Mouse (Mus musculus) hindbrain, embryonic 11.5 days (tissue): ENCODE results near the gene Map3k20. TPM values are rescaled to one million over a fixed set of nuclear protein-coding genes. Genes with fewer than 3 reads are reported as not detected.

Experiments
- ATAC-seq: fragments of 200-750 bp; cut with Nextera tagmentation; 2 replicates; pipeline ENCODE4 v1.8.0; 2017; ENCODE audit warnings: mild to moderate bottlenecking, moderate TSS enrichment, moderate library complexity; ENCODE audit not compliant: low FRiP score
- DNase-seq: peaks from one replicate; pipeline ENCODE4 v3.0.0-alpha.2; 2015; ENCODE audit warnings: low spot score
- H3K27ac ChIP-seq: fragments of 300-500 bp; sonication (generic); 2 replicates; pipeline ENCODE4 v1.5.1; 2014; ENCODE audit warnings: mild to moderate bottlenecking, low read depth, low read length
- H3K27me3 ChIP-seq: fragments of 300-500 bp; sonication (generic); 2 replicates; pipeline ENCODE4 v1.6.1; 2014; ENCODE audit warnings: mild to moderate bottlenecking, low read length, moderate library complexity, mixed read lengths; ENCODE audit not compliant: control insufficient read depth, insufficient read depth
- H3K36me3 ChIP-seq: fragments of 300-500 bp; sonication (generic); 2 replicates; pipeline ENCODE4 v1.6.1; 2014; ENCODE audit warnings: mild to moderate bottlenecking, low read length, moderate library complexity, mixed read lengths; ENCODE audit not compliant: control insufficient read depth, insufficient read depth
- H3K4me1 ChIP-seq: fragments of 300-500 bp; sonication (generic); replicated peaks from 2 replicates; pipeline ENCODE4 v1.6.1; 2014; ENCODE audit warnings: low read length, mixed read lengths; ENCODE audit not compliant: control insufficient read depth, insufficient read depth
- H3K4me2 ChIP-seq: fragments of 300-500 bp; sonication (generic); replicated peaks from 2 replicates; pipeline ENCODE4 v1.6.1; 2014; ENCODE audit warnings: mild to moderate bottlenecking, low read depth, low read length
- H3K4me3 ChIP-seq: fragments of 300-500 bp; sonication (generic); 2 replicates; pipeline ENCODE4 v1.5.1; 2014; ENCODE audit warnings: low read depth, low read length
- H3K9ac ChIP-seq: fragments of 300-500 bp; sonication (generic); 2 replicates; pipeline ENCODE4 v1.6.1; 2014; ENCODE audit warnings: low read depth, low read length
- H3K9me3 ChIP-seq: fragments of 300-500 bp; sonication (generic); 2 replicates; pipeline ENCODE4 v1.6.1; 2016; ENCODE audit warnings: low read length; ENCODE audit not compliant: control insufficient read depth
- WGBS: fragments of 180-500 bp; shearing (Covaris S2); extraction: QIAGEN DNeasy Blood & Tissue Kit; methylation state at CpG from one replicate; pipeline ENCODE4 v1.1.7; 2014; 5-methylcytosine and 5-hydroxymethylcytosine counted together
- polyA plus RNA-seq: library from polyadenylated mRNA; unstranded; fragments of >200 nt; fragmentation: Nextera tagmentation; extraction: Ambion mirVana; gene quantifications from 2 replicates; pipeline ENCODE4 v1.2.1, GENCODE M21; 2014

The Map3k20 gene
- polyA plus RNA-seq, 1 experiment from 2014 or later: 11.0 TPM

- Histone ChIP-seq H3K36me3 (no peaks in the 10 kb centered on the region), H3K4me1 (no peaks in the 10 kb centered on the region), H3K27me3 (no peaks in the 10 kb centered on the region), H3K4me3 (no peak overlapping the region), H3K4me2 (no peak overlapping the region), H3K27ac (no peak overlapping the region), H3K9me3 (no peaks in the 10 kb centered on the region), H3K9ac (no peak overlapping the region)
- DNase-seq (no peak), ATAC-seq (no peak)
- WGBS: 50% methylated on average over 3 of the region's 3 CpGs
Observed at GRCm38 (mm10) chr2:72453563-72453962, 168.1 kb downstream of the Map3k20 start.

GRCm38 (mm10) chr2:72456189-72456588, 170.8 kb downstream of the Map3k20 start:
- DNase-seq (no peak), ATAC-seq (no peak)
- Histone ChIP-seq H3K9me3 (no peaks in the 10 kb centered on the region), H3K4me2 (no peak overlapping the region), H3K4me3 (no peak overlapping the region), H3K27ac (no peak overlapping the region), H3K36me3 (no peaks in the 10 kb centered on the region), H3K4me1 (no peaks in the 10 kb centered on the region), H3K9ac (no peak overlapping the region), H3K27me3 (no peaks in the 10 kb centered on the region)
- 76% methylated on average over 1 of the region's 1 CpGs for whole genome bisulfite sequencing

DNA sequence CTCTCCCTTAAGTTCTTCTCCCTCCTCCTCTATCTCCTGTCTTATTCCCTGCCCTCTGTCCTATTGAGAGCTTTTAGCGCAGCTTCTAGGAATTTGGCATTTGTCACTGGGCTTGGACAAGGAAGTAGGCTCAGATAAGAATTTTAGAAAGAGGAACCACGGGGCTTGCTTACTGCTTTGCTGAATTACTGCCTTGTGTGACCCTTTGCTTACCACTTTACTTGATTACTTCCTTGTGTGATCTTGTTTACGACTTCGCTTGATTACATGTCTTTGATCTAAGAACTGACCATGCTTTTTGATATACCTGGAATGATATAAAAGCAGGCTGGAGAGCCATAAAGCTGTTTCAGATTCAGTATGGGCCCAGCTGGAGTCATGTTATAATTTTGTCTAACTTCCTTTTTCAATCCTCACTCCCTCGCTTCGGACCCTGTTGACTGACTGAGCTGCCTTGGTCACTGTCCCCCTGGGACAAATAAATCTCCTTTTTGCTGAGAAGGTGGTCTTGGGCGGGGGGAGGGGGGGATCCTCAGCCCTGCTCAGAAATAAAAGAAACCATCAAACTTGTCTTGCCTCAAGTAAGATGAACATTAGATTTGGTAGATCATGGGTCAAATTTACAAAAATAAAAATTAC, 179.1 kb downstream of the Map3k20 start:
- Histone ChIP-seq H3K36me3 (no peaks in the 10 kb centered on the region), H3K9me3 (no peaks in the 10 kb centered on the region), H3K4me3 (no peak overlapping the region), H3K4me2 (no peak overlapping the region), H3K27ac (no peak overlapping the region), H3K9ac (no peak overlapping the region), H3K27me3 (no peaks in the 10 kb centered on the region), H3K4me1 (no peaks in the 10 kb centered on the region)
- no peak for DNase-seq
- 79% methylated on average over 7 of the region's 7 CpGs for WGBS
- no peak for ATAC-seq

- Histone ChIP-seq H3K27ac (no peak overlapping the region), H3K4me1 (no peaks in the 10 kb centered on the region), H3K4me2 (no peak overlapping the region), H3K9ac (no peak overlapping the region), H3K36me3 (no peaks in the 10 kb centered on the region), H3K4me3 (no peak overlapping the region), H3K27me3 (no peaks in the 10 kb centered on the region), H3K9me3 (no peaks in the 10 kb centered on the region)
- WGBS: 89% methylated on average over 1 of the region's 1 CpGs
- ATAC-seq (no peak), DNase-seq (no peak)
Observed at GRCm38 (mm10) chr2:72467604-72468003, 182.2 kb downstream of the Map3k20 start.

- no peak overlapping the region for H3K4me3 ChIP-seq
- no peak overlapping the region for H3K9ac ChIP-seq
- WGBS: 72% methylated on average over 16 of the region's 16 CpGs
- no peak for DNase-seq
- H3K27ac ChIP-seq: no peak overlapping the region
- no peaks in the 10 kb centered on the region for H3K4me1 ChIP-seq
- H3K36me3 ChIP-seq: no peaks in the 10 kb centered on the region
- no peak for ATAC-seq
- no peak overlapping the region for H3K4me2 ChIP-seq
- H3K9me3 ChIP-seq: no peaks in the 10 kb centered on the region
- H3K27me3 ChIP-seq: no peaks in the 10 kb centered on the region
Observed at GRCm38 (mm10) chr2:72471415-72472070, 186.1 kb downstream of the Map3k20 start.

GRCm38 (mm10) chr2:72474531-72475287, 189.3 kb downstream of the Map3k20 start:
- H3K9me3 ChIP-seq: no peaks in the 10 kb centered on the region
- H3K4me3 ChIP-seq: no peak overlapping the region; the same call in 1 of the 2 replicates
- H3K4me1 ChIP-seq: no peaks in the 10 kb centered on the region; the same call in 1 of the 2 replicates
- H3K27me3 ChIP-seq: no peaks in the 10 kb centered on the region
- 26% methylated on average over 7 of the region's 7 CpGs for WGBS
- no peaks in the 10 kb centered on the region for H3K36me3 ChIP-seq
- peak; percentile 35 for DNase-seq
- ATAC-seq: no peak
- no peak overlapping the region; the same call in 1 of the 2 replicates for H3K4me2 ChIP-seq
- H3K27ac ChIP-seq: no peak overlapping the region
- H3K9ac ChIP-seq: no peak overlapping the region

DNA sequence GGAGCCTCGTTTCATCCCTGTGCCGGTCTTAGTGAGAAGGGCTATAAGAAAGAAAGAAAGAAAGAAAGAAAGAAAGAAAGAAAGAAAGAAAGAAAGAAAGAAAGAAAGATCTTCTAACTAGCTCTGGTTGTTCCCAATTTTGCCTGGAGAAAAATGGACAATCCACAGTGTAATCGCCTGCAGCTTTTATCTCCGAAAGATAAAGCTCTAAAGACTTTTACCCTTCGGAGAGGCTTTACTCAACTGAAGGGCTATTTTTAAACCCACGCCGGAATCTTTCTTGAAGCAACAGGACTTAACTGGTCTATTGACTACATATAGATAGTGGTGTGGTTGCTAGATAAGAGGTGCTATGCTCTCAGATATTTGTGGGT, 190.0 kb downstream of the Map3k20 start:
- Histone ChIP-seq H3K4me1 (no peaks in the 10 kb centered on the region; the same call in 1 of the 2 replicates), H3K9ac (peak overlapping the region; percentile 83), H3K36me3 (no peaks in the 10 kb centered on the region), H3K4me2 (peak overlapping the region; percentile 45), H3K9me3 (no peaks in the 10 kb centered on the region), H3K27me3 (no peaks in the 10 kb centered on the region), H3K4me3 (peak overlapping the region; percentile 89), H3K27ac (no peak overlapping the region)
- DNase-seq (no peak), ATAC-seq (no peak)
- under 1% methylated on average over 7 of the region's 7 CpGs for WGBS

DNA sequence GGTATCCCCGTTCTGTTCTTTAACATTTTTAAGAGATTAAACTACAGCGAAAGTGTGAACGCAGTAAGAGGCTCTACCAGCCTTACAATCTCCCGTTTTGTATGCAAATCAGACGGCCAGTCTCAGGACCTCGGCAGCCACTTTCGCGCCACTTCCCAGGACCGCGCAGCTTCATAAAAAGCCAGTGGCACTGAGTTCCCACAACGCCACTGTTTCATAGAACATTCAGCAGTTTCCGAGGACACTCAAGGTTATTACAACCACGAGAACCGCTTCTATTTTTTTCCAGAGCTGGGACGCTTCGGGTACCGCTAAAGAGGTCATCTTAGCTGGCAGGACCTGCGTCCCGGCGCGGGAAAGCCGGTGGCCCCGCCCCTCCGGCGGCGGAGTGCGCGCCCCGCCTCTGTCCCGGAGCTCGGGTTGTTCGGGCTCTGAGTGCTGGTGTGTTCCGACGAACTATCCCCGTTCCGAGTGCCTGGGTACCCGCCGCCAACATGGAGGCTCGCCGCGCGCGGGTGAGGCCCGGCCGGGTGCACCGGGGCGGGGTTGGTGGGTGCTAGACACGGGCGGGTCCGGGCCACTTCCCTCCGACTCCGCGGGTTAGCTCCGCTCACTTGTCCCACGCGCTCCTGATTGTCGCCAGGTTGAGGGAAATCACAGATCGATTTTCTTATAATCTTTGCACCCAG, 190.5 kb downstream of the Map3k20 start, which contains the start of gene Cdca7:
Gene Cdca7 (plus strand): TSS at position 363 of the 689 bp plus-strand sequence.
- peak; percentile 87 for ATAC-seq
- H3K27me3 ChIP-seq: no peaks in the 10 kb centered on the region
- peak within 1 kb of the TSS; percentile 45 for H3K4me2 ChIP-seq
- H3K36me3 ChIP-seq: no peaks in the 10 kb centered on the region
- H3K9ac ChIP-seq: peak within 1 kb of the TSS; percentile 83
- peak; percentile 89 for DNase-seq
- H3K4me1 ChIP-seq: no peaks in the 10 kb centered on the region; the same call in 1 of the 2 replicates
- peak within 1 kb of the TSS; percentile 72 for H3K27ac ChIP-seq
- under 1% methylated on average over 53 of the region's 58 CpGs for WGBS
- no peaks in the 10 kb centered on the region for H3K9me3 ChIP-seq
- H3K4me3 ChIP-seq: peak within 1 kb of the TSS; percentile 89
